Mouse (Mus musculus) layer of hippocampus, postnatal 14 days (tissue): ENCODE data around the gene Ranbp3. TPM values are rescaled to one million over a fixed set of nuclear protein-coding genes. Genes with fewer than 3 reads are reported as not detected.

Source experiments
- total RNA-seq, 2 experiments: library from RNA; stranded (reverse); gene quantifications; 2 replicates each; pipeline ENCODE4 v1.2.3; 2021

Ranbp3 gene
- total RNA-seq, 2 experiments from 2014 or later = 83.9 to 85.3 TPM

Other genes with a start within 250 kb of the Ranbp3 start
- gene Ptprs, start 196.8 kb upstream of the Ranbp3 start, total RNA-seq = 100 to 1,000 TPM; 771 to 772 TPM
- not detected for gene Znrf4, start 160.9 kb upstream of the Ranbp3 start, total RNA-seq
- 1 to 10 TPM; 1.9 to 2.1 TPM for gene Gm20219, start 118.9 kb upstream of the Ranbp3 start, total RNA-seq
- gene Safb2, start 88.7 kb upstream of the Ranbp3 start, total RNA-seq = 100 to 1,000 TPM; 127 TPM
- gene Safb, start 88.5 kb upstream of the Ranbp3 start, total RNA-seq = 100 to 1,000 TPM; 131 to 147 TPM
- gene 2410015M20Rik, start 63.5 kb upstream of the Ranbp3 start, total RNA-seq = 100 to 1,000 TPM; 151 to 160 TPM
- gene Rpl36, start 59.9 kb upstream of the Ranbp3 start, total RNA-seq = 100 to 1,000 TPM; 403 to 409 TPM
- 10 to 100 TPM; 65.4 to 68.3 TPM for gene Lonp1, start 46.4 kb upstream of the Ranbp3 start, total RNA-seq
- under 1 TPM; 0.48 to 0.86 TPM for gene Catsperd, start 45.2 kb upstream of the Ranbp3 start, total RNA-seq
- gene Ndufa11, start 44.5 kb downstream of the Ranbp3 start, total RNA-seq = 100 to 1,000 TPM; 220 to 270 TPM
- gene Vmac, start 44.7 kb downstream of the Ranbp3 start, total RNA-seq = 10 to 100 TPM; 10.4 to 12.5 TPM
- 1 to 10 TPM; 2.1 to 3.0 TPM for gene Nrtn, start 84.2 kb downstream of the Ranbp3 start, total RNA-seq
- 10 to 100 TPM; 60.9 to 66.3 TPM for gene Dus3l, start 91.5 kb downstream of the Ranbp3 start, total RNA-seq
- gene Prr22, start 97.0 kb downstream of the Ranbp3 start, total RNA-seq = under 1 TPM; 0.35 to 0.57 TPM
- gene Rfx2, start 157.7 kb downstream of the Ranbp3 start, total RNA-seq = 1 to 10 TPM; 3.0 to 4.2 TPM
- not detected for gene Acsbg2, start 201.2 kb downstream of the Ranbp3 start, total RNA-seq
- under 1 TPM; 0.24 to 0.28 TPM for gene 1700061G19Rik, start 202.2 kb downstream of the Ranbp3 start, total RNA-seq